9 mouse cellular contexts compared by ENCODE assay signal in genomic region chr2:13299031-13299430, GRCm38 (mm10). TPM values are rescaled to one million over a fixed set of nuclear protein-coding genes. Genes with fewer than 3 reads are reported as not detected.
DNase-seq lines count a peak whose midpoint lies in the region; ATAC-seq and TF ChIP-seq lines count a peak whose summit lies in the region.
"Had no signal": no experiment of that assay in that cellular context is flagged by ENCODE, and none has a peak within 500 bp of the region (broad histone marks: within the 10 kb centered on the region; RNA-seq: fewer than 3 reads in every experiment).

No protein-coding gene starts in this region.

- no peak for TF ChIP-seq EP300 in CH12.LX (IDR thresholded peaks at IDR 0.05; ENCODE audit: low read length)

- no peaks in the 10 kb centered on the region for H3K4me1 ChIP-seq in kidney, embryonic 14.5 days (ENCODE audit: control insufficient read depth, insufficient read depth, low read length)
- H3K4me1 ChIP-seq in CH12.LX (ENCODE audit: control insufficient read depth in 1 of 2, insufficient read depth in 2 of 2), result no peaks in the 10 kb centered on the region
- H3K4me1 ChIP-seq in intestine, postnatal 0 days (replicated peaks; ENCODE audit: control insufficient read depth, insufficient read depth, low read length), result no peaks in the 10 kb centered on the region
- H3K4me1 ChIP-seq: limb, embryonic 12.5 days had no signal

- no peak for TF ChIP-seq POLR2A in CH12.LX (IDR thresholded peaks at IDR 0.05; ENCODE audit: low read depth, low read length)

- no peaks in the 10 kb centered on the region for H3K27me3 ChIP-seq in kidney, embryonic 14.5 days (ENCODE audit: control insufficient read depth, insufficient read depth, low read length)
- no peaks in the 10 kb centered on the region for H3K27me3 ChIP-seq in CH12.LX (replicated peaks)
- no peaks in the 10 kb centered on the region for H3K27me3 ChIP-seq in intestine, postnatal 0 days (replicated peaks; ENCODE audit: control insufficient read depth, insufficient read depth, low read length)
- H3K27me3 ChIP-seq: limb, embryonic 12.5 days had no signal

- no peak overlapping the region for H3K9ac ChIP-seq in kidney, embryonic 14.5 days (ENCODE audit: low read depth, low read length)
- H3K9ac ChIP-seq in CH12.LX (ENCODE audit: insufficient read depth, low read depth), result no peak overlapping the region
- H3K9ac ChIP-seq in intestine, postnatal 0 days (ENCODE audit: low read depth, low read length), result no peak overlapping the region
- H3K9ac ChIP-seq: limb, embryonic 12.5 days had no signal

- 43% methylated on average over 3 of the region's 3 CpGs for WGBS in kidney, embryonic 14.5 days
- 23% methylated on average over 3 of the region's 3 CpGs for WGBS in intestine, postnatal 0 days

- dilution Hi-C loops in CH12.LX (cut with MboI; ENCODE audit: extremely low pct_ligation_motif_present, extremely low pct_unique_long_range_greater_than_20kb, low sequenced_read_pairs), result no loop called here

- DNase-seq in kidney, adult 8-10 months, result no peak
- DNase-seq in CH12.LX (ENCODE audit: extremely low read depth), result peak; percentile 10
- peak; percentile 65 for DNase-seq in embryo, embryonic 11 days
- no peak for DNase-seq in cerebellum, postnatal 36 days

- peak in 1 of 2 experiments; percentile 62; a peak in 2 of 4 replicates for TF ChIP-seq CTCF in CH12.LX (conservative IDR thresholded peaks at IDR 0.05 in 1 of 2, IDR thresholded peaks at IDR 0.05 in 1 of 2; ENCODE audit: low read depth in 2 of 2, low read length in 2 of 2)
- peak; percentile 62 for TF ChIP-seq CTCF in intestine, postnatal 0 days (IDR thresholded peaks at IDR 0.05; ENCODE audit: low read depth)

- H3K27ac ChIP-seq in kidney, embryonic 14.5 days (ENCODE audit: low read depth, low read length), result no peak overlapping the region
- no peak overlapping the region for H3K27ac ChIP-seq in CH12.LX (ENCODE audit: insufficient read depth, low read depth)
- H3K27ac ChIP-seq in intestine, postnatal 0 days (ENCODE audit: low read depth, low read length), result no peak overlapping the region
- H3K27ac ChIP-seq: limb, embryonic 12.5 days had no signal

- H3K36me3 ChIP-seq in kidney, embryonic 14.5 days (ENCODE audit: control insufficient read depth, insufficient read depth, low read length), result no peaks in the 10 kb centered on the region
- H3K36me3 ChIP-seq in CH12.LX (replicated peaks in 1 of 2; ENCODE audit: control insufficient read depth in 1 of 2, insufficient read depth in 1 of 2, low read length in 1 of 2), result no peaks in the 10 kb centered on the region
- H3K36me3 ChIP-seq in intestine, postnatal 0 days (ENCODE audit: control insufficient read depth, insufficient read depth), result no peaks in the 10 kb centered on the region
- H3K36me3 ChIP-seq: limb, embryonic 12.5 days had no signal

- no peaks in the 10 kb centered on the region for H3K79me2 ChIP-seq in CH12.LX (replicated peaks; ENCODE audit: control insufficient read depth, extremely low read depth, insufficient read depth, poor library complexity, severe bottlenecking)

- in situ Hi-C loops in CH12.LX (cut with MboI; ENCODE audit: low pct_ligation_motif_present, low pct_unique_long_range_greater_than_20kb, low sequenced_read_pairs), result loop anchor here (10.0 to 25.0 kb wide), 2 partner anchors 488 to 636 kb away; partner anchors contain the start of gene St8sia6

- TF ChIP-seq RAD21 in CH12.LX (IDR thresholded peaks at IDR 0.05; ENCODE audit: low read depth, low read length), result peak; percentile 68

- no peak overlapping the region for H3K4me3 ChIP-seq in kidney, embryonic 14.5 days (ENCODE audit: low read length)
- no peak overlapping the region for H3K4me3 ChIP-seq in CH12.LX (replicated peaks in 1 of 3; ENCODE audit: low read depth in 2 of 3, low read length in 2 of 3, poor library complexity in 1 of 3)
- H3K4me3 ChIP-seq in intestine, postnatal 0 days (ENCODE audit: low read depth, low read length), result no peak overlapping the region
- H3K4me3 ChIP-seq: limb, embryonic 12.5 days had no signal

- peak; percentile 68; the same call in 1 of the 2 replicates for ATAC-seq in kidney, embryonic 14.5 days (ENCODE audit: low FRiP score, low TSS enrichment)
- ATAC-seq in intestine, postnatal 0 days, result no peak
- peak; percentile 30; the same call in 1 of the 2 replicates for ATAC-seq in neutrophil, adult 5-6 weeks (ENCODE audit: extremely low read depth, insufficient number of reproducible peaks, low FRiP score, poor library complexity, severe bottlenecking)
- no peak for ATAC-seq in erythroid progenitor cell, adult 5-6 weeks (replicated peaks; ENCODE audit: low FRiP score, poor library complexity, severe bottlenecking)

- H3K9me3 ChIP-seq in kidney, embryonic 14.5 days (ENCODE audit: control insufficient read depth, low read length), result no peaks in the 10 kb centered on the region
- H3K9me3 ChIP-seq in CH12.LX (replicated peaks; ENCODE audit: low read length), result no peaks in the 10 kb centered on the region
- H3K9me3 ChIP-seq in intestine, postnatal 0 days (ENCODE audit: control insufficient read depth), result no peaks in the 10 kb centered on the region
- H3K9me3 ChIP-seq: limb, embryonic 12.5 days had no signal

- H3K4me2 ChIP-seq in kidney, embryonic 14.5 days (replicated peaks; ENCODE audit: low read depth, low read length), result no peak overlapping the region
- H3K4me2 ChIP-seq in CH12.LX (ENCODE audit: insufficient read depth, low read depth, poor library complexity, severe bottlenecking), result no peak overlapping the region
- no peak overlapping the region for H3K4me2 ChIP-seq in intestine, postnatal 0 days (replicated peaks; ENCODE audit: low read depth)
- H3K4me2 ChIP-seq: limb, embryonic 12.5 days had no signal

TF ChIP-seq in CH12.LX, 34 proteins besides CTCF, POLR2A, EP300 and RAD21:
- TF ChIP-seq ELF1 (IDR thresholded peaks at IDR 0.05; ENCODE audit: low read depth, low read length), result no peak
- no peak for TF ChIP-seq TBP (conservative IDR thresholded peaks at IDR 0.05; ENCODE audit: low read depth, low read length)
- no peak for TF ChIP-seq CHD1 (IDR thresholded peaks at IDR 0.05; ENCODE audit: low read depth, low read length)
- TF ChIP-seq SMC3 (IDR thresholded peaks at IDR 0.05; ENCODE audit: low read depth, low read length), result peak; percentile 61
- no peak for TF ChIP-seq GABPA (IDR thresholded peaks at IDR 0.05; ENCODE audit: insufficient replicate concordance, low read depth, low read length)
- no peak for TF ChIP-seq HCFC1 (IDR thresholded peaks at IDR 0.05; ENCODE audit: low read depth, low read length)
- TF ChIP-seq ZC3H11A (IDR thresholded peaks at IDR 0.05; ENCODE audit: low read depth, low read length), result peak; percentile 15; the same call in 1 of the 2 replicates
- TF ChIP-seq ZKSCAN1 (IDR thresholded peaks at IDR 0.05; ENCODE audit: borderline replicate concordance, low read depth, low read length), result no peak
- TF ChIP-seq MAX (IDR thresholded peaks at IDR 0.05; ENCODE audit: low read length), result no peak
- no peak for TF ChIP-seq NRF1 (IDR thresholded peaks at IDR 0.05; ENCODE audit: low read depth, low read length)
- TF ChIP-seq NELFE (IDR thresholded peaks at IDR 0.05; ENCODE audit: low read depth, low read length), result no peak
- TF ChIP-seq USF2 (conservative IDR thresholded peaks at IDR 0.05; ENCODE audit: low read depth, low read length), result no peak
TF ChIP-seq in CH12.LX: peak in this region for 2.

RNA-seq across cellular contexts. Expression of gene Rsu1, which starts 27.8 kb away (rescaled TPM):
- 113 and 119 TPM in 2 replicates for polyA plus RNA-seq in kidney, embryonic 14.5 days (2014; fragmentation: Nextera tagmentation; extraction: Ambion mirVana)
- total RNA-seq in CH12.LX (2012; rRNA removed) (29.5 and 33.0 TPM in 2 replicates), CH12.LX (2014; rRNA removed) (86.3 and 86.4 TPM in 2 replicates)
- 102 and 108 TPM in 2 replicates for polyA plus RNA-seq in CH12.LX (2012; ENCODE audit: insufficient read length, low read depth)
- polyA plus RNA-seq in intestine, postnatal 0 days (2015; fragmentation: Nextera tagmentation; extraction: Ambion mirVana), result 66.4 and 68.3 TPM in 2 replicates
- total RNA-seq in neutrophil, adult 5-6 weeks (2017), result 69.5 and 84.2 TPM in 2 replicates
- 22.2 and 30.3 TPM in 2 replicates for total RNA-seq in erythroid progenitor cell, adult 5-6 weeks (2015; ENCODE audit: low replicate concordance)
- 16.3 and 27.5 TPM in 2 replicates for total RNA-seq in erythroid progenitor cell, adult 5-6 weeks (2017; ENCODE audit: low replicate concordance)

Comparison
In these comparisons a context has a peak if more than half of its experiments do, and no peak if none do; other contexts are left out.
1. ATAC-seq: peak in kidney, embryonic 14.5 days (single experiment) and neutrophil, adult 5-6 weeks (single experiment); none in intestine, postnatal 0 days (single experiment) and erythroid progenitor cell, adult 5-6 weeks (single experiment).
2. DNase-seq: peak in CH12.LX (single experiment) and embryo, embryonic 11 days (single experiment); none in kidney, adult 8-10 months (0 of 2) and cerebellum, postnatal 36 days (0 of 2).